Mouse (Mus musculus): ENCODE data around the gene Sync. TPM values are rescaled to one million over a fixed set of nuclear protein-coding genes. Genes with fewer than 3 reads are reported as not detected.

Sync gene
- polyA plus RNA-seq, 1 experiment from 2014 or later, result 0.63 TPM

DNA sequence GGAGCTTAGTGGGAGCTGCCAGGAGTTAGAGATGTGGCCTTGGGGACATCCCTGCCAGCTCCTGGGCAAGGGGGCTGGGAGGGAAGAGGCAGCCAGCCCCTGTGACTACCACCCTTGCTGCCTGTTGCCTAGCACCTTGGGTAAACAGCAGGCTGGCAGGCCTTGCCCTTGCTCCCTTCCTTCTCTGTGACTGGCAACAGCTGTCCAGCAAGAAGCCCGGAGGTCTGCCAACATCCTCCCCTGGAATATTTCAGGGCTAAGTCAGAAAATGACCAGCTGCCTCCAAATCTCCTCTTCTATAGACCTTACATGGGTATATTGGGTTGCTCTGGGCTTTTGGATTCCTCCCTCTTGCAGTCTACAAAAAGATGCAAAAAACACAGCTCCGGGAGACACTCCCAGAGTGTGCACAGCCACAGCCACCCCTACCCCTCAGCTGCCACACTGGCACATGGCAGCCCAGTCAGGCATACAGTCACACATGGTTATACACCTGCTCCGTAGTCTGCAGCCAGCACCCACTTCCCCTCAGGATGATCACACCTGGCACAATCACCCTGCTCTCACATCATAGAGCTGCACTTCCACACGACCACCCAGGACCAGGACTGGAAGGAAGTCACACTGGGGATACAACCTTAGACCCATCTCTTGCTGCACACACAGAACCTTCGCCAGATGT is 1.3 kb upstream of the Sync start:
- DNase-seq (ENCODE audit: low spot score) (no peak), ATAC-seq (replicated peaks; ENCODE audit: low FRiP score, low read depth) (no peak; the same call in 1 of the 2 replicates)
- Histone ChIP-seq H3K4me3 (replicated peaks; ENCODE audit: low read depth, low read length) (no peak overlapping the region), H3K4me1 (replicated peaks; ENCODE audit: insufficient read depth, low read length) (0 out of 2 replicates have a peak, but pooled peaks cover 6% of the 10 kb centered on the region), H3K27me3 (ENCODE audit: insufficient read depth, low read length) (no peaks in the 10 kb centered on the region), H3K4me2 (ENCODE audit: low read length) (peak overlapping the region; percentile 98; the same call in 1 of the 2 replicates), H3K9ac (ENCODE audit: low read depth, low read length) (no peak overlapping the region), H3K27ac (no peak overlapping the region), H3K36me3 (ENCODE audit: insufficient read depth, low read length) (no peaks in the 10 kb centered on the region), H3K9me3 (replicated peaks; ENCODE audit: low read length) (no peaks in the 10 kb centered on the region)
- WGBS, result 39% methylated on average over 5 of the region's 5 CpGs
- no peak for TF ChIP-seq CTCF (IDR thresholded peaks at IDR 0.05; ENCODE audit: low read depth)

DNA sequence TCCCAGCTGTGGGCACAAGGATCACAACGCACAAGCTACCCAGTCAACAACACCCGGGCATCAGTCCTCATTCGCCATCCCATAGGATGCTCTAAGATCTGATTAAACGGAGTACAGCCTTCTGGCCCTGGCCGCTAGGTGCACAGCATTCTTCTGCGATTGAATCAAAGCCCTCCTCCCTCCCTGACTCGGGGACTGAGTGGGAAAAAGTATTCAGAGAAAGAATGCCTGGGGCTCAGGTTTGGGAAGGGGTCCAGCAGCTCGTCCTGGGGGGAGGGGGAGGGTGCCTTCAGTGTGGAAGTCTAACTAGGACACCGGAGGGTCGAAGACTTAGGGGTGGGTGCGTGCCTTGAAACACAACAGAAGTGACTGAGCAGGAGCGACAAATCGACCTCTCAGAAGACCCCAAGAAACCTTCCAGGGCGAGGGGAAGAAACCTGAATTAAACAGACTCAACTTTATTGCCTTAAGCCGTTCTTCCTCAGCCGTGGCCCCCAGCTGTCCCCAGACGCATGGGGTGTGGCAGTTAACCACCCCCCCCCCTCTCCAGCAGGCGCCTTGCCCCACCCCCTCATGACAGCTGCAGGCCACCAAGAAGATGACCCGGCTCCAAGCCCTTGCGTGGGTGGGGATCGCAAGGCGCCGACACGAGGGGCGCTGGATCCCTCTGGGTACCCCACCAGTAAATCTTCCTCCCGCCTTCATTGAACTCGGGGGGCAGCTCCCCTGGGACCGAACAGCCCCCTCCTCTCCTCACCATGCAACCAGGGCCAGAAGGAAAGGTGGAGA is 540 bp upstream of the Sync start:
- H3K4me1 ChIP-seq (replicated peaks; ENCODE audit: insufficient read depth, low read length), result 0 out of 2 replicates have a peak, but pooled peaks cover 6% of the 10 kb centered on the region
- no peaks in the 10 kb centered on the region for H3K9me3 ChIP-seq (replicated peaks; ENCODE audit: low read length)
- H3K9ac ChIP-seq (ENCODE audit: low read depth, low read length), result peak overlapping the region; percentile 54
- H3K27ac ChIP-seq, result no peak overlapping the region
- DNase-seq (ENCODE audit: low spot score) (peak; percentile 64), ATAC-seq (replicated peaks; ENCODE audit: low FRiP score, low read depth) (peak; percentile 27; the same call in 1 of the 2 replicates)
- no peaks in the 10 kb centered on the region for H3K27me3 ChIP-seq (ENCODE audit: insufficient read depth, low read length)
- peak; percentile 39; the same call in 1 of the 2 replicates for TF ChIP-seq CTCF (IDR thresholded peaks at IDR 0.05; ENCODE audit: low read depth)
- H3K4me3 ChIP-seq (replicated peaks; ENCODE audit: low read depth, low read length), result peak overlapping the region; percentile 52
- WGBS, result 2% methylated on average over 26 of the region's 28 CpGs
- H3K4me2 ChIP-seq (ENCODE audit: low read length), result peak overlapping the region; percentile 98
- no peaks in the 10 kb centered on the region for H3K36me3 ChIP-seq (ENCODE audit: insufficient read depth, low read length)

DNA sequence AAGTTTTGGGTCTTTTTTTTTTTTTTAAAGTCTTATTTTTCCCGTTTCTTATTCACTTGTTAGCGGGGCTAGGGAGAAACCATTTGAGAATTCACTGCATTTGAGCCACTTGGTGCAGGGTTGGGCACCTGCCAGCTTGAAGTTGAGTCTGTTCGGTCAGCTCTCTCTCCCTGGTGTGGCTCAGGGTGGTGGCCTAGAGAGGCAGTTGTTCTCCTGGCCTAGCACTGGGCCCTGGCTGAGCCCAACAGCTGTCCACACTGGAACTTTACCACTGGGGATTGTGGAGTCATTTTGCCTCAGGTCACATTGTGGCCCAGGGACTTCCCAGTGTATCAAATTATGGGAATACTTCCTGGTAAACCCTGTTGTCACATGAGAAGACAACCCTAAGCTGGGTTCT is 650 bp downstream of the Sync start:
- DNase-seq (ENCODE audit: low spot score) (no peak), ATAC-seq (replicated peaks; ENCODE audit: low FRiP score, low read depth) (no peak)
- no peak overlapping the region for H3K9ac ChIP-seq (ENCODE audit: low read depth, low read length)
- 0 out of 2 replicates have a peak overlapping the region, but pooled peaks have one; percentile 15 for H3K27ac ChIP-seq
- no peaks in the 10 kb centered on the region for H3K9me3 ChIP-seq (replicated peaks; ENCODE audit: low read length)
- no peak for TF ChIP-seq CTCF (IDR thresholded peaks at IDR 0.05; ENCODE audit: low read depth)
- peaks cover 7% of the 10 kb centered on the region; the same call in 1 of the 2 replicates for H3K4me1 ChIP-seq (replicated peaks; ENCODE audit: insufficient read depth, low read length)
- H3K4me3 ChIP-seq (replicated peaks; ENCODE audit: low read depth, low read length), result no peak overlapping the region; the same call in 1 of the 2 replicates
- no peaks in the 10 kb centered on the region for H3K36me3 ChIP-seq (ENCODE audit: insufficient read depth, low read length)
- H3K4me2 ChIP-seq (ENCODE audit: low read length), result peak overlapping the region; percentile 98; the same call in 1 of the 2 replicates
- H3K27me3 ChIP-seq (ENCODE audit: insufficient read depth, low read length), result no peaks in the 10 kb centered on the region
- 15% methylated on average over 3 of the region's 3 CpGs for WGBS

DNA sequence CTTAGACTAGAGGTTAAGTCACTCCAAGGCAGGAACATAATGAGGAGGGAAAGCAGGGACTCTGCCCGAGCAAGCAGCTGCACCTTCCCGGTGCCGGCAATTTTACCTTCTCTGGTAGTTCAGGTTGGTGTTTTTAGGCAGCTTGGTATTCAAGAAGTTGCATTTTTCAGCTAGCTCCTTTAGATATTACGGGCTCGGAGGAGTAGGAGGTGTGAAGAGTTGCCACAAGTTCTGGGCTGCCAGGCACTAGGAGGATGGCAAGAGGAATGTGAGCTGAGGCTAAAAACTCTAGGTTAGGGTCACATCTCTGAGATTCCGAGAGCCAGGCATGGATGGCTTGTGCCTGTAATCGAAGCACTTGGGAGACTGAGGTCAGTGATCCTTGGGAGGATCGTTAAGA is 2.3 kb downstream of the Sync start:
- Histone ChIP-seq H3K4me3 (replicated peaks; ENCODE audit: low read depth, low read length) (no peak overlapping the region), H3K36me3 (ENCODE audit: insufficient read depth, low read length) (no peaks in the 10 kb centered on the region), H3K27ac (no peak overlapping the region), H3K4me1 (replicated peaks; ENCODE audit: insufficient read depth, low read length) (peaks cover 11% of the 10 kb centered on the region; the same call in 1 of the 2 replicates), H3K4me2 (ENCODE audit: low read length) (no peak overlapping the region), H3K9me3 (replicated peaks; ENCODE audit: low read length) (no peaks in the 10 kb centered on the region), H3K27me3 (ENCODE audit: insufficient read depth, low read length) (no peaks in the 10 kb centered on the region), H3K9ac (ENCODE audit: low read depth, low read length) (no peak overlapping the region)
- DNase-seq (ENCODE audit: low spot score), result no peak
- 79% methylated on average over 8 of the region's 8 CpGs for WGBS
- no peak for TF ChIP-seq CTCF (IDR thresholded peaks at IDR 0.05; ENCODE audit: low read depth)
- no peak for ATAC-seq (replicated peaks; ENCODE audit: low FRiP score, low read depth)

DNA sequence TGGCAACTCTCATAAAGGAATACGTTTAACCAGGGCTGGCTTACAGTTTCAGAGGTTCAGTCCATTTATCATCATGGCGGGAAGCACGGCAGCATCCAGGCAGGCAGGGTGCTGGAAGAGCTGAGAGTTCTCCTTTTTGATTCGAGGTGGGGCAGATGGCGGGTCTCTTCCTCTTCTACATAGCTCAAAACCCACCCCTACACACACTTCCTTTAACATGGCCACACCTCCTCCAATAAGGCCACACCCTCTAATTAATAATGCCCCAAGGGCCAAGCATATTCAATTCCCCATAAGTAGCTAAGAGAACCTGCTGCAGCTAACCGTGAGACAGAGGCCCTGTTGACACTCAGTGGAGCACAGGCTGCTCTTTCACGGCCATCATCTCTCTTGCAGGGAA is 5.4 kb downstream of the Sync start:
- H3K36me3 ChIP-seq (ENCODE audit: insufficient read depth, low read length), result no peaks in the 10 kb centered on the region
- no peak overlapping the region for H3K9ac ChIP-seq (ENCODE audit: low read depth, low read length)
- H3K4me3 ChIP-seq (replicated peaks; ENCODE audit: low read depth, low read length), result no peak overlapping the region
- no peaks in the 10 kb centered on the region for H3K27me3 ChIP-seq (ENCODE audit: insufficient read depth, low read length)
- H3K27ac ChIP-seq, result no peak overlapping the region
- no peaks in the 10 kb centered on the region for H3K9me3 ChIP-seq (replicated peaks; ENCODE audit: low read length)
- WGBS, result 58% methylated on average over 7 of the region's 7 CpGs
- TF ChIP-seq CTCF (IDR thresholded peaks at IDR 0.05; ENCODE audit: low read depth), result no peak
- H3K4me1 ChIP-seq (replicated peaks; ENCODE audit: insufficient read depth, low read length), result peaks cover 5% of the 10 kb centered on the region; the same call in 1 of the 2 replicates
- ATAC-seq (replicated peaks; ENCODE audit: low FRiP score, low read depth) (no peak), DNase-seq (ENCODE audit: low spot score) (no peak)
- no peak overlapping the region for H3K4me2 ChIP-seq (ENCODE audit: low read length)

DNA sequence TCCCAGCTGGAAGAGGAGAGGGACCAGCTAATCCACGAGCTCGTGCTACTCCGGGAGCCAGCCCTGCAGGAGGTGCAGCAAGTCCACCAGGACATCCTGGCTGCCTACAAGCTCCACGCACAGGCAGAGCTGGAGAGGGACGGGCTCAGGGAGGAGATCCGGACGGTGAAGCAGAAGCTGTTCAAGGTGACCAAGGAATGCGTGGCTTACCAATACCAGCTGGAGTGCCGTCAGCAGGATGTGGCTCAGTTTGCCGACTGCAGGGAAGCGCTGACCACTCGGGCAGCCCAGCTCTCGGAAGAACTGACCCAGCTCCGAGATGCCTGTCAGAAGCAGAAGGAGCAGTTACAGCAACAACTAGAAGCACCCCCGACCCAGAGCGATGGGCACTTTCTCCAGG is 6.3 kb downstream of the Sync start:
- Histone ChIP-seq H3K4me1 (replicated peaks; ENCODE audit: insufficient read depth, low read length) (peaks cover 5% of the 10 kb centered on the region; the same call in 1 of the 2 replicates), H3K27me3 (ENCODE audit: insufficient read depth, low read length) (no peaks in the 10 kb centered on the region), H3K9ac (ENCODE audit: low read depth, low read length) (no peak overlapping the region), H3K9me3 (replicated peaks; ENCODE audit: low read length) (no peaks in the 10 kb centered on the region), H3K36me3 (ENCODE audit: insufficient read depth, low read length) (no peaks in the 10 kb centered on the region), H3K27ac (no peak overlapping the region), H3K4me3 (replicated peaks; ENCODE audit: low read depth, low read length) (no peak overlapping the region), H3K4me2 (ENCODE audit: low read length) (peak overlapping the region; percentile 16)
- TF ChIP-seq CTCF (IDR thresholded peaks at IDR 0.05; ENCODE audit: low read depth), result no peak
- DNase-seq (ENCODE audit: low spot score) (no peak), ATAC-seq (replicated peaks; ENCODE audit: low FRiP score, low read depth) (no peak)
- WGBS, result 35% methylated on average over 16 of the region's 16 CpGs

Measured in kidney, postnatal 0 days (tissue).